Mouse (Mus musculus): ENCODE data around the gene Ghrh.

DNA sequence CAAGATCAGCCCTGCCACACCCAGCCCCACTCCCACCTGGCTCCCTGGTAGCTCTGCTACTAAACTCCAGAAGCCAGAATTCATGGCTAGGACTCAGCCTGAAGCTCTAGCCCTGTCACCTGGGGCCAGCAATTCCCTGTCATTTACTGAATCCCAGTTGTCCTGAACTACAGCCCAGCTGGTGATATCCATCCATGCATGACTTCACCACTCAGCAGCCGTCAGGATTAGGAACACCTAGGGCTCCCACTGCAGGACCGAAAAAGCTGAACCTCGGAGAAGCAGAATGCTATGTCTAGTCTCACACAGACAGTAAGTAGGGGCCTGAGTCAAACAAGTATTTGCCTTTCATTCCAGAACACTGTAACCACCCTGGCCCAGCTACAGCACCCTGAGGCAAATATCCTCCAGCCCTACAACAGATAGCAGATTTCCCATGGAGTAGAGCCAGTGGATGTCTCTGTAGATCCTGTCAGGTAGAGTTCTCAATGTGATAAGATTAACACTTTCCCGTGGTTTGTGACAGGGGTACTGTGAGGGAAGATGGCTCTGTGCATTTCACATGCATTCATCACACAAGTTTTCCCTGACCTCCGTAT, 4.9 kb downstream of the Ghrh start:
- TF ChIP-seq POLR2A (IDR thresholded peaks at IDR 0.05; ENCODE audit: low read depth, low read length) (no peak), CTCF (IDR thresholded peaks at IDR 0.05; ENCODE audit: borderline replicate concordance, insufficient read depth, low read length) (no peak)
